Mouse (Mus musculus): ENCODE data around the gene Npnt. TPM values are rescaled to one million over a fixed set of nuclear protein-coding genes. Genes with fewer than 3 reads are reported as not detected.

Gene Npnt
- polyA plus RNA-seq, 1 experiment from 2014 or later = 25.9 TPM

DNA sequence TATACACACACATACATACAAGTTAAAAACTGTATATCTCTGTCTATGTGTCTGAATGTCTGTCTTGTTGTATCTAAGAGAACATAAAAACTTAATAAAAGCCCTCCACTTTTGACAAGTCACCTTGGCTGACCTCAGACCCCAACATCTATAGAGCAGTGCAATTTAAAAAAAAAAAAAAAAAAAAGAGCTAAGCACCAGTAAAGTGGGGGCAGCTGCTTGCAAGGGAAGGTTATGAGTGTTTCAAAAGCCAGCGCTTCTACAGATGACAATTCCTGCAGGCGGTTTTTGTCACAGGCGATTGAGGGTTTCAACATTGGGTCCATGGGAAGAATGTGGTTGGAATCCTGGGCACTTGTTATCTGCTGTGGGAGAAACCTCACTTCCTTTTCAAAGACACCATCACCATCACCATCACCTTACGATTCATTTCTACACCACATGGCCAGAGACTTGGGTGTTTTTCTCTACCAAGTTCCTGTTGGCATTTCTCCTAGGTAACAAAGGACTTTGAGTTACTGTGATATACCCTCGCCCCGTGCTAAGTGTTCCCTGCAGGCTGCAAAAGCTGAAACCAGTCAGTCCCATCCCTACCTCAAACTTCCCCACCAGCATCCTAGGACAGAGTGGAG lies 63.6 kb downstream of the Npnt start:
- Histone ChIP-seq H3K4me3 (no peak overlapping the region), H3K4me1 (no peaks in the 10 kb centered on the region), H3K27ac (no peak overlapping the region), H3K36me3 (no peaks in the 10 kb centered on the region), H3K4me2 (replicated peaks) (no peak overlapping the region), H3K27me3 (no peaks in the 10 kb centered on the region), H3K9me3 (no peaks in the 10 kb centered on the region), H3K9ac (no peak overlapping the region)
- no peak for ATAC-seq (ENCODE audit: insufficient number of reproducible peaks, insufficient read depth, low FRiP score, low TSS enrichment)
- 91% methylated on average over 6 of the region's 6 CpGs for WGBS

DNA sequence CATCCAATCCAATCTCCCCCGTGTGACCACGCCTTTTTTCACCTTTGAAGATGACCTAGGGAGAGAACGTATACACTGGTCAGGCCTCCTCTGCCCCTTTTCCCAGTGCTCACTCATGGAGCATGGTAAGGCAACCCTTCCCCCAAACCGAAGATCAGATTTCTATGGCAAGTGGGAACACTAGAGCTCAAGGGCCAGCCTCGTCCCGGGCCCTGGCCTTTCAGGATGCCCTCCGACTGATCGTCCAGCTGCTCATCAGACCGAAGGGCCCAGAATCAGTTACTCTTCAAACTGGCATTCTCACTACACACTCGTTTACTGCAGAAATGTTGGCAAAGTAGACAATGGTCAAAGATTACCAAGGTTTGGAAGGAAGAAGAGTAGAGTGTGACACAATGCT lies 65.6 kb downstream of the Npnt start:
- H3K4me3 ChIP-seq = no peak overlapping the region
- ATAC-seq (ENCODE audit: insufficient number of reproducible peaks, insufficient read depth, low FRiP score, low TSS enrichment) = no peak
- no peaks in the 10 kb centered on the region for H3K9me3 ChIP-seq
- no peaks in the 10 kb centered on the region for H3K36me3 ChIP-seq
- H3K4me1 ChIP-seq = no peaks in the 10 kb centered on the region
- H3K4me2 ChIP-seq (replicated peaks) = no peak overlapping the region
- H3K27ac ChIP-seq = no peak overlapping the region
- WGBS = 77% methylated on average over 10 of the region's 10 CpGs
- H3K27me3 ChIP-seq = no peaks in the 10 kb centered on the region
- H3K9ac ChIP-seq = no peak overlapping the region

DNA sequence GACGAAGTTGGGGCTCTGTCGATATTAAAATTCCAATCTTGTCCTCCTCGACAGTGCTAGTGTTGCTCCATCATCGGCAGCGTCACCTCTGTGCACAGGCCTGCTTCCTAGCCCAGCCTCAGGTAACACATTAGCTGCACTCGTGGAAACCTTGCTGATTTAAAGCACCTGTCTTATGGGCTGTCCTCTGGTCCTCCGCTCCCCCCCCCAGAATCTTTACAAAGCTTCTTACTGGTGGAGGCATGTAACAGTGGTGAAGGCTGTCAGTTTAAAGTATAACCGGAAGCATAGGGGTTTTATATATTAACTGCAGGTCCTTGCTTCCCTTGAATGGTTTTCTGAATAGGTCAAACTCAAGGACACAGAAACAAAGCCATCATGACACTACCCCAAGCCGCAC lies 66.8 kb downstream of the Npnt start:
- no peak overlapping the region for H3K4me2 ChIP-seq (replicated peaks)
- H3K27ac ChIP-seq = no peak overlapping the region
- no peaks in the 10 kb centered on the region for H3K27me3 ChIP-seq
- ATAC-seq (ENCODE audit: insufficient number of reproducible peaks, insufficient read depth, low FRiP score, low TSS enrichment) = no peak
- H3K9ac ChIP-seq = no peak overlapping the region
- no peaks in the 10 kb centered on the region for H3K9me3 ChIP-seq
- WGBS = 84% methylated on average over 9 of the region's 9 CpGs
- no peaks in the 10 kb centered on the region for H3K4me1 ChIP-seq
- no peaks in the 10 kb centered on the region for H3K36me3 ChIP-seq
- H3K4me3 ChIP-seq = no peak overlapping the region

DNA sequence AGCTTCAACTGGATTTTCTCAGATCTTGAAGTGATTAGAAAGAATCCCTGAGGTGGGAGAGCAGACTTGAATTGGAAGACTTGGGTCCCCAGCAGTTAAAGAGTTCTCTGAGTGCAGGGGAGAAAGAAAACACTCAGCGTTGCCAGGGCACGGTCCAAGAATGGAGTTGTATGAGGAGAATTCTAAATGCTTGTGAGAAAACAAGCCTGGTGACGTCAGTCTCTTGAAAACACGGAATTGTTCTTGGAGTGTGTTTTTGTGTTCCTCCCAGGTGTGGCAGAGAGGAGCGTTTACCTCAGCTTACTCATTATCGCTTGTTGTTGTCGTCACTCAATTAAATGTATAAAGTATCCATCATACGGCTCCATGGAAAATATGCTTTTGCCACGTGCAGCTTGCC lies 69.3 kb downstream of the Npnt start:
- H3K27me3 ChIP-seq = no peaks in the 10 kb centered on the region
- H3K36me3 ChIP-seq = no peaks in the 10 kb centered on the region
- H3K9me3 ChIP-seq = no peaks in the 10 kb centered on the region
- no peak overlapping the region for H3K9ac ChIP-seq
- H3K4me2 ChIP-seq (replicated peaks) = no peak overlapping the region
- no peak overlapping the region for H3K4me3 ChIP-seq
- no peak overlapping the region for H3K27ac ChIP-seq
- WGBS = 75% methylated on average over 9 of the region's 9 CpGs
- H3K4me1 ChIP-seq = peaks cover 20% of the 10 kb centered on the region
- no peak for ATAC-seq (ENCODE audit: insufficient number of reproducible peaks, insufficient read depth, low FRiP score, low TSS enrichment)

DNA sequence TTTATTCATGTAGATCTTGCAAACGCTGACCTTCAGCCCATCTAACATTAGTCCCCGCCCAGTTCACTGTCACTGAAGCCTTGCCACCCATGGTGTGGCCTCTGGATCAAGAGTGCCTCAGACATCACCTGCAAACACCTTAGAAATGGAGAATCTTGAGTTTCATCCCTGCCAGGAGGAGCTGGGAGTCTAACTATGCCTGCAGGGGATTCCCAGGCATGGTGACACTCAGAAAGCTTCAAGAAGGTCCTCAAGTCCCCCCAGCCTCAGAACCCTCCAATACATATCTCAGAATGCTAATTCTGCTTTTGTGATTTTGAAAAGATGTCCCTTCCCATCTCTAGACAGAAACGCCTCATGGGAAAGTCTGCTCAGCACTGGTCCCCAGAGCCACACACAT lies 69.7 kb downstream of the Npnt start:
- no peak for ATAC-seq (ENCODE audit: insufficient number of reproducible peaks, insufficient read depth, low FRiP score, low TSS enrichment)
- Histone ChIP-seq H3K4me2 (replicated peaks) (no peak overlapping the region), H3K9ac (no peak overlapping the region), H3K27me3 (no peaks in the 10 kb centered on the region), H3K4me1 (peaks cover 22% of the 10 kb centered on the region), H3K4me3 (no peak overlapping the region), H3K9me3 (no peaks in the 10 kb centered on the region), H3K27ac (no peak overlapping the region), H3K36me3 (no peaks in the 10 kb centered on the region)
- 88% methylated on average over 3 of the region's 3 CpGs for WGBS

DNA sequence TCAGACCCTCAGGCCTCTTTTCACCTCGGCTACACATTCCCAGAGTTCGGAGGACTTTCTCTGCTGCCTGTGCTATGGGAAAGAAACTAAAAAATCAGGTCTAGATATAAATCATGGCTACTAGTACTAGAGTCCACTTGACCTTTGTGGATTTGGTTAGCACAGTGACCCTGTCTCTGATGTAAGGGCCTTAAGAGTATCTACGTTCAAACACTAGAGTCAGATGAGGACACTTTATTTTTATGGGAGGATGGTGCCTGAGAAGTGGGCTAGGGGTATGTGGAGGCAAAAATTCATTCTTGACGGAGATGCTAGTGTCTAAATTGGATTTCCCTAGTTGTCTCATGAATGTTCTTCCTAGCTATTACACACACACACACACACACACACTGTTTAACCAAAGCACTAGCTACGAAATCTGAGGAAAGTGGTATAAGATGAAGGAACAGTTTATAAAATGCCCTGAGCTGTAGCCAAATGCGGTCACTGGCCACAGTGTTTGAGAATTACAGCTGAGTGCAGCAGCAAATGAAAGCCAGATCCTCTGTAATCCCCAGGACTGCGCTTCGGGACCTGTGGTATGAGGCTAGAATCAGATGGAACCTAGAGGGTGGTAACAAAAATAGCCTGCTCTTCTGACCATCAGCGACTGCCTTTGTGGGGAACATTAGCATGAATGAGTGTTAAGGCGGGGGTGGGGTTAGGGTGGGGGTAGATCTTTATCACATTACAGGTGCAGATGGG lies 73.0 kb downstream of the Npnt start:
- 26% methylated on average over 10 of the region's 10 CpGs for WGBS
- Histone ChIP-seq H3K4me1 (peaks cover 22% of the 10 kb centered on the region), H3K36me3 (no peaks in the 10 kb centered on the region), H3K4me3 (no peak overlapping the region), H3K27me3 (no peaks in the 10 kb centered on the region), H3K4me2 (replicated peaks) (no peak overlapping the region), H3K9me3 (no peaks in the 10 kb centered on the region), H3K9ac (no peak overlapping the region), H3K27ac (no peak overlapping the region)
- ATAC-seq (ENCODE audit: insufficient number of reproducible peaks, insufficient read depth, low FRiP score, low TSS enrichment) = peak; percentile 54; the same call in 1 of the 2 replicates

DNA sequence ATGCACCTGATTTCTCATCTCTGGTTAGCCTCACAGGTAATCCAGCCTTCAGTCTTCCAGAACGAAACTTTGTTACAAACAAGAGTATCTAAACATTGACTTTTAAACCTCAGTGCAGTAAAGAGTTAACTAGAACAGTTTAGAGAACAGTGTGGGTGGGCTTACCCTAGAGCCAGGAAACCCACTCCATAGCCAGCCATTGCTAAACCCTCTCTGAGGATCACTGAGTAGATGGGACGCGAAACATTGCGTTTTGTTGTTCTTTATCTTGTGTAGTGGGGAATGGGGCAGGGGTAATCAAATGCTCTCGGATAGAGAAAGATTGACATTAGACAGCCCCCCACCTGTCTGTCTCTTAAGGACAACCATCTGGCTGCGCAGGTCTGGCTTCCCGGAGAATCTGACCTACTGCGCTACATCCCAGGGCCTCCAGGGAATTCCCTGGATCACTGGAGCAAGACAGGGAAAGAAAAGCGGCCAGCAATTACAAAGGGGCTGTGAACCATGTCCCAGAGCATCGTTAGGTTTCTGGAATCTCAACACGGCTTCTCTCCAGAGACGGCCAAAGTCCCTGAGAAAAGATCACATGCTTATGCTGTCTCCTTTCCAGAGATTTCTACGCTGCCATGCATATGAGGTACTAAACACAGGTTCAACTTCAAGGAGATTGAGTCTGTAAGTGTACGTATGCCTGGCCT lies 73.9 kb downstream of the Npnt start:
- H3K4me2 ChIP-seq (replicated peaks) = peak overlapping the region; percentile 33

DNA sequence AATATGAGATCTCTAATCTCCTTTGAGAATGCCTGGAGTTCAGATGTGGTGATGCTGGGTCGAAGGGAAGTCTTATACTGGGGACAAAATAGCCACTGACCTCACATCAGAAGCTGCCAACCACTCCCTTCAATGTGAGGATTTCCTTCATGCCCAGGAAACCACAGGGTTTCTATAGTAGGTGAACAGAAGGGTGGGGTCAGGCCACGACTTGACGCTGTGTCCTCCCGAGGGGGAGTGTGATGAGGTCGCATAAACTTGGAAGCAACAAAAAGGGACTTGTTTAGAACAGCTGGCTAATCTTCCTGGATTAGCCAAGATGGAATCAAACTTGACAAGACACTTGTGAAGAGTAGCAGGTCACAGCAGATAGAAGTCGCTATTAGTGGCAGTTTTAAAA lies 76.8 kb downstream of the Npnt start:
- Histone ChIP-seq H3K4me3 (no peak overlapping the region), H3K27ac (no peak overlapping the region), H3K4me1 (peaks cover 22% of the 10 kb centered on the region), H3K9ac (no peak overlapping the region), H3K9me3 (no peaks in the 10 kb centered on the region), H3K4me2 (replicated peaks) (no peak overlapping the region), H3K27me3 (no peaks in the 10 kb centered on the region), H3K36me3 (no peaks in the 10 kb centered on the region)
- no peak for ATAC-seq (ENCODE audit: insufficient number of reproducible peaks, insufficient read depth, low FRiP score, low TSS enrichment)
- 43% methylated on average over 6 of the region's 6 CpGs for WGBS

More for the DNA sequence above, 73.9 kb downstream of the Npnt start:
- whole genome bisulfite sequencing = 22% methylated on average over 14 of the region's 14 CpGs
- Histone ChIP-seq H3K27ac (no peak overlapping the region), H3K9ac (no peak overlapping the region), H3K27me3 (no peaks in the 10 kb centered on the region), H3K4me3 (0 out of 2 replicates have a peak overlapping the region, but pooled peaks have one; percentile 2), H3K36me3 (no peaks in the 10 kb centered on the region), H3K4me1 (peaks cover 22% of the 10 kb centered on the region), H3K9me3 (no peaks in the 10 kb centered on the region)
- ATAC-seq (ENCODE audit: insufficient number of reproducible peaks, insufficient read depth, low FRiP score, low TSS enrichment) = no peak

DNA sequence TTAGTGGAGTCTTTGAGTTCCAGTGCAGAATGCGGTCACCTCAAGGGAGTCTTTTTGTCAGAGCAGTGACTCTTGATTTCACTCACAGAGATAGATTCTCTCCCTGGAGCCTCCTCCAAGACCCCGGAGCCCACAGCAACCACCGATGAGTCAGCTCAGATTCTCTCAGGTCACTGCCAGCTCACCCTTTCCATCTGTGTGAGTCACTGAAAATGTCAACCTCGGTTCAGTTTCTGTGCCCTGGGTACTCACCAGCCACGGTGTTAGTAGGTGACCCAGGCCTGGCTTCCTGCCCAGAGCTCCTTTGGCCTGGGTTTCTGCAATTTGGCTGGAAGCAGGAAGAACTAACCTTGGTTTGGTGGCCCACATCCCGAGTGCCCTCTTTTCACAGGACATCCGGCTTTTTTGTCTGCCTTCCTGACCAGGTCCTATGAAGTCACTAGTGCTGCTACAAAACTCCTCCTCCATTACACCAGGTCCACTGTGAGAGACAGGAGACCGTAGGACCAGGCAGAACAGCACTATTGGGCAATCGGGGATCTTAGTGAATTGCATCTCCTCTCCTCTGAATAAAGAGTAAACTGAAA lies 78.7 kb downstream of the Npnt start:
- no peak overlapping the region for H3K27ac ChIP-seq

DNA sequence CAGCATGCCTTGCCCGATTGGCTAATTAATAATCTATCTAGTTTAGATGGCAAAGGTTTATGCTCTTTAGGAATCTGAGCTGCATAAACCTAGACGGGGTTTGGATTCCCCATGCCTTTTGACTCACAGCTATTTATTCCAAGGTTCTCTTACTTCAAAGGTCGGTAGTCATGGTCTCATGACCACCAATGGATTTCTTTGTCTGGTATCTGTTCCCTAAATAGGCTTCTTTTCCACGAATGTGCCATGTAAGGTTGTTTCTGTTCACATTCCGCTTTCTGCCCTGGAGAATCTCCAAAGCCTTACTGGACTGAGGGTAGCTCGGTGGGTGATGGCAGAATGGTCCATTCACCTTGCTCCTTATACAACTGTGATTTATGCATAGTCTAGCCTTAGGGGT lies 80.0 kb downstream of the Npnt start:
- H3K27ac ChIP-seq = no peak overlapping the region
- H3K4me3 ChIP-seq = no peak overlapping the region
- no peaks in the 10 kb centered on the region for H3K9me3 ChIP-seq
- ATAC-seq (ENCODE audit: insufficient number of reproducible peaks, insufficient read depth, low FRiP score, low TSS enrichment) = no peak
- no peaks in the 10 kb centered on the region for H3K36me3 ChIP-seq
- no peaks in the 10 kb centered on the region for H3K4me1 ChIP-seq
- no peak overlapping the region for H3K9ac ChIP-seq
- whole genome bisulfite sequencing = 81% methylated on average over 6 of the region's 6 CpGs
- H3K4me2 ChIP-seq (replicated peaks) = no peak overlapping the region
- H3K27me3 ChIP-seq = no peaks in the 10 kb centered on the region

More for the DNA sequence above, 78.7 kb downstream of the Npnt start:
- H3K9me3 ChIP-seq = no peaks in the 10 kb centered on the region
- H3K4me2 ChIP-seq (replicated peaks) = no peak overlapping the region
- 83% methylated on average over 9 of the region's 9 CpGs for WGBS
- no peak overlapping the region for H3K9ac ChIP-seq
- H3K27me3 ChIP-seq = no peaks in the 10 kb centered on the region
- no peak overlapping the region for H3K4me3 ChIP-seq
- H3K4me1 ChIP-seq = peaks cover 8% of the 10 kb centered on the region
- no peaks in the 10 kb centered on the region for H3K36me3 ChIP-seq
- ATAC-seq (ENCODE audit: insufficient number of reproducible peaks, insufficient read depth, low FRiP score, low TSS enrichment) = no peak

DNA sequence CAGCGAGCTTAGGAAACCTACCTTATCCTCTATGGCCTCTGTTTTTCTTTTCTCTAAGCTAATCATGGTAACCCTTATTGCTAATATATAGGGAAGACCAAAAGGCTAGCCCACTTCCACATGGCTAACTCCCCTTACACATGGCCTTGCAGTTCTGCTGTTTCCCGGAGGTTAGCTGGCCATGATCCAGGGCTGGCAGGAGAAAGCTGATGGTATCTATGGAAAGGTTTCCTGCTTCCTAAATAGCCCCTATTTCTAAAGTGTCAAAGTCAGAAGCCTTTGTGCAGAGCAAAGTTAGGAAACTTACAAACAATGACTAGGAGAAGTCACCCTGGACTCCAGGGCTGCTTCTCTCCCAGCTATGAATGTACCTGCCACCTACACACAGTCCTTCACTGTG lies 81.3 kb downstream of the Npnt start:
- Histone ChIP-seq H3K36me3 (no peaks in the 10 kb centered on the region), H3K9ac (no peak overlapping the region), H3K4me3 (no peak overlapping the region), H3K27ac (no peak overlapping the region), H3K9me3 (no peaks in the 10 kb centered on the region), H3K4me2 (replicated peaks) (no peak overlapping the region), H3K27me3 (no peaks in the 10 kb centered on the region), H3K4me1 (no peaks in the 10 kb centered on the region)
- no peak for ATAC-seq (ENCODE audit: insufficient number of reproducible peaks, insufficient read depth, low FRiP score, low TSS enrichment)
- WGBS = 79% methylated on average over 2 of the region's 2 CpGs

DNA sequence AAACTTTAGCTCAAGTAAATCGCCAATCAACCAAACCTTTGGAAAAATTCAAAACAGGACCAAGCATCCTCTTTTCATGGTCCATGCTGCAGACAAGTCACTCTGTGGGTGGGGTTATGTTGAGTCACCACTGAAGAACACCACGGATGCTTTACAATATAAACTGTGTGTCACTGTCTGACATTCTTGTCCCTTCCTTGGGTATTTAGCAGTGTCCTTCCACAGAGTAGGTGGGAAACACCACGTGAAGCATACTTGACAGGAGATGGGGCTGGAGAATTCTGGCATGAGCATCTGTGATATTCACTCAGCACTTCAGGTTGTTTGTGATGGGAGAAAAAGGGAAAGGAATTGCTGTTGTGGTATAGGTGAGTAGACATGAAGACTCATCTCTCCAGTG lies 83.1 kb downstream of the Npnt start:
- H3K27me3 ChIP-seq = no peaks in the 10 kb centered on the region
- H3K9ac ChIP-seq = no peak overlapping the region
- no peak for ATAC-seq (ENCODE audit: insufficient number of reproducible peaks, insufficient read depth, low FRiP score, low TSS enrichment)
- H3K36me3 ChIP-seq = no peaks in the 10 kb centered on the region
- no peaks in the 10 kb centered on the region for H3K9me3 ChIP-seq
- WGBS = 88% methylated on average over 3 of the region's 3 CpGs
- no peak overlapping the region for H3K4me2 ChIP-seq (replicated peaks)
- H3K4me1 ChIP-seq = no peaks in the 10 kb centered on the region
- H3K27ac ChIP-seq = no peak overlapping the region
- no peak overlapping the region for H3K4me3 ChIP-seq
